ENCODE assay signal across 14 mouse cellular contexts in genomic region chr10:18213373-18213772, GRCm38 (mm10). TPM values are rescaled to one million over a fixed set of nuclear protein-coding genes. Genes with fewer than 3 reads are reported as not detected.
"Had no signal": no experiment of that assay in that cellular context is flagged by ENCODE, and none has a peak within 500 bp of the region (broad histone marks: within the 10 kb centered on the region; RNA-seq: fewer than 3 reads in every experiment).

No protein-coding gene starts in this region.

- H3K9ac ChIP-seq: limb, embryonic 12.5 days; liver, embryonic 14.5 days; neural tube, embryonic 15.5 days had no signal

- H3K27ac ChIP-seq: left cerebral cortex, adult 2 months; limb, embryonic 12.5 days; liver, embryonic 14.5 days; midbrain, embryonic 10.5 days; neural tube, embryonic 15.5 days had no signal

- H3K9me3 ChIP-seq: limb, embryonic 12.5 days; midbrain, embryonic 10.5 days; neural tube, embryonic 15.5 days had no signal

- H3K4me2 ChIP-seq: limb, embryonic 12.5 days; neural tube, embryonic 15.5 days had no signal

- H3K4me3 ChIP-seq: left cerebral cortex, adult 2 months; limb, embryonic 12.5 days; midbrain, embryonic 10.5 days; myocyte; neural tube, embryonic 15.5 days had no signal

- H3K4me1 ChIP-seq: neural tube, embryonic 15.5 days had no signal

- H3K27me3 ChIP-seq: limb, embryonic 12.5 days; neural tube, embryonic 15.5 days had no signal

- DNase-seq: kidney, adult 8-10 months; kidney, postnatal 25 days; lung, adult 18-20 months; lung, postnatal 4 days; midbrain, embryonic 14.5 days; thymus, postnatal 4 days had no signal

- H3K36me3 ChIP-seq: limb, embryonic 12.5 days; midbrain, embryonic 10.5 days; neural tube, embryonic 15.5 days had no signal

RNA-seq across cellular contexts. Expression of gene Ect2l, which starts 2.7 kb away (rescaled TPM):
- total RNA-seq: liver, adult 2 months; megakaryocyte, adult 5-6 weeks had no signal
- polyA plus RNA-seq: liver, adult 2 months had no signal
